Mouse (Mus musculus): ENCODE data around the gene Psma5. TPM values are rescaled to one million over a fixed set of nuclear protein-coding genes. Genes with fewer than 3 reads are reported as not detected.

Gene Psma5
- polyA plus RNA-seq, 1 experiment from 2014 or later: 259 TPM

- no peaks in the 10 kb centered on the region for H3K9me3 ChIP-seq
These were observed 27.3 kb downstream of the Psma5 start, which contains the start of gene Sort1 for GRCm38 (mm10) chr3:108283781-108284601. Gene Sort1 (plus strand): TSS chr3:108284082.

GRCm38 (mm10) chr3:108285078-108285711 lies 28.5 kb downstream of the Psma5 start:
- no peak overlapping the region for H3K27ac ChIP-seq (replicated peaks)
- no peaks in the 10 kb centered on the region for H3K9me3 ChIP-seq
- ATAC-seq (ENCODE audit: low read depth): no peak
- peak overlapping the region; percentile 70 for H3K4me2 ChIP-seq
- H3K27me3 ChIP-seq: no peaks in the 10 kb centered on the region
- peaks cover 67% of the 10 kb centered on the region for H3K4me1 ChIP-seq (replicated peaks)
- WGBS: 45% methylated on average over 4 of the region's 4 CpGs
- H3K36me3 ChIP-seq: no peaks in the 10 kb centered on the region
- peak overlapping the region; percentile 85 for H3K4me3 ChIP-seq
- peak overlapping the region; percentile 89 for H3K9ac ChIP-seq

More at GRCm38 (mm10) chr3:108283781-108284601, 27.3 kb downstream of the Psma5 start, which contains the start of gene Sort1:
- peak; percentile 98 for ATAC-seq (ENCODE audit: low read depth)
- peak within 1 kb of the TSS; percentile 70 for H3K4me2 ChIP-seq
- under 1% methylated on average over 76 of the region's 109 CpGs for WGBS
- no peaks in the 10 kb centered on the region for H3K27me3 ChIP-seq
- peak within 1 kb of the TSS; percentile 85 for H3K4me3 ChIP-seq
- peak within 1 kb of the TSS; percentile 91 for H3K27ac ChIP-seq (replicated peaks)
- peak within 1 kb of the TSS; percentile 89 for H3K9ac ChIP-seq
- H3K36me3 ChIP-seq: 0 out of 2 replicates have a peak, but pooled peaks cover 3% of the 10 kb centered on the region
- peaks cover 55% of the 10 kb centered on the region for H3K4me1 ChIP-seq (replicated peaks)

DNA sequence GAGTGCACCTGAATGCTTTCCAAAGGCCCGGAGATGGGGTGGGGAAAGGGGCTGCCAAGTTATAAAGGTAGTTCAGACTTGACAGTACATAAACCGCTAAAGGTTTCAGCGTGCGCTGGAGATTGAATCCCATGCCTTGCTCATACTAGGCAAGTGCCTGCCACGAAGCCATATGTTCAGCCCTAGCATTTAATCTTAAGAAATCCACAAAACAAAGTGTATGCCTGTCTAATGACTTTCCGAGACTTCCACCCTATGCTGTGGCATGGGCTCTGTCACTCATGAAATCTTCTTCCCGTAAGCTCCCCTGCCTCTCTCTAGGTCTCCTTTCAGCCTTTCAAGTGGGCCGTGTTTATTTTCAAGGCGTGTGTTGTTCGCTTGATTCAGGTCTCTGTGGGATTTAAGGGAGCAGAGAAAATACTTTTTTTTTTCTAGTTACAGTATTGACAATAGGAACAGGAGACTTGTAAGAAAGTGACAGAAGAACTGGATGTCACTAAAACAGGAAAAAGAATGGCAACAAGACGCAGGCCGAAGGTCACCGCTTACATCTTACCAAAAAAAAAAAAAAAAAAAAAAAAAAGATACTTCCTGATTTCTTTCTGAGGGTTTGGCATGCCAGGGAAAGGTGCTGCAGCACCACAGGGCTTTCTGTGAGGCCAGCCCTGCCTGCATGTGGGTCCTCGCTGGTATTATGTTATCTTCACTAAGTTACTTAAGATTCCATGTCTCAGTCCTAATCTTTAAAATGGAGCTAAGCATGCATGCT lies 30.1 kb downstream of the Psma5 start:
- Histone ChIP-seq H3K27me3 (no peaks in the 10 kb centered on the region), H3K4me3 (0 out of 2 replicates have a peak overlapping the region, but pooled peaks have one; percentile 5), H3K4me1 (replicated peaks) (peaks cover 81% of the 10 kb centered on the region), H3K9me3 (no peaks in the 10 kb centered on the region), H3K36me3 (no peaks in the 10 kb centered on the region), H3K9ac (peak overlapping the region; percentile 61), H3K27ac (replicated peaks) (no peak overlapping the region), H3K4me2 (peak overlapping the region; percentile 70)
- 63% methylated on average over 14 of the region's 14 CpGs for WGBS
- ATAC-seq (ENCODE audit: low read depth): no peak

GRCm38 (mm10) chr3:108287811-108288805 lies 31.4 kb downstream of the Psma5 start:
- H3K36me3 ChIP-seq: no peaks in the 10 kb centered on the region
- peak overlapping the region; percentile 61 for H3K9ac ChIP-seq
- peak overlapping the region; percentile 72 for H3K27ac ChIP-seq (replicated peaks)
- WGBS: 8% methylated on average over 17 of the region's 17 CpGs
- ATAC-seq (ENCODE audit: low read depth): no peak
- no peaks in the 10 kb centered on the region for H3K9me3 ChIP-seq
- peak overlapping the region; percentile 70 for H3K4me2 ChIP-seq
- peak overlapping the region; percentile 5 for H3K4me3 ChIP-seq
- H3K27me3 ChIP-seq: no peaks in the 10 kb centered on the region
- H3K4me1 ChIP-seq (replicated peaks): peaks cover 76% of the 10 kb centered on the region

- no peaks in the 10 kb centered on the region for H3K27me3 ChIP-seq
- H3K4me1 ChIP-seq (replicated peaks): peaks cover 80% of the 10 kb centered on the region
- peak overlapping the region; percentile 72; the same call in 1 of the 2 replicates for H3K27ac ChIP-seq (replicated peaks)
- no peak overlapping the region for H3K4me3 ChIP-seq
- no peaks in the 10 kb centered on the region for H3K9me3 ChIP-seq
- no peaks in the 10 kb centered on the region for H3K36me3 ChIP-seq
- 81% methylated on average over 13 of the region's 13 CpGs for WGBS
- no peak overlapping the region for H3K4me2 ChIP-seq
- H3K9ac ChIP-seq: no peak overlapping the region
- no peak for ATAC-seq (ENCODE audit: low read depth)
These were observed 32.8 kb downstream of the Psma5 start for GRCm38 (mm10) chr3:108289311-108290130.

DNA sequence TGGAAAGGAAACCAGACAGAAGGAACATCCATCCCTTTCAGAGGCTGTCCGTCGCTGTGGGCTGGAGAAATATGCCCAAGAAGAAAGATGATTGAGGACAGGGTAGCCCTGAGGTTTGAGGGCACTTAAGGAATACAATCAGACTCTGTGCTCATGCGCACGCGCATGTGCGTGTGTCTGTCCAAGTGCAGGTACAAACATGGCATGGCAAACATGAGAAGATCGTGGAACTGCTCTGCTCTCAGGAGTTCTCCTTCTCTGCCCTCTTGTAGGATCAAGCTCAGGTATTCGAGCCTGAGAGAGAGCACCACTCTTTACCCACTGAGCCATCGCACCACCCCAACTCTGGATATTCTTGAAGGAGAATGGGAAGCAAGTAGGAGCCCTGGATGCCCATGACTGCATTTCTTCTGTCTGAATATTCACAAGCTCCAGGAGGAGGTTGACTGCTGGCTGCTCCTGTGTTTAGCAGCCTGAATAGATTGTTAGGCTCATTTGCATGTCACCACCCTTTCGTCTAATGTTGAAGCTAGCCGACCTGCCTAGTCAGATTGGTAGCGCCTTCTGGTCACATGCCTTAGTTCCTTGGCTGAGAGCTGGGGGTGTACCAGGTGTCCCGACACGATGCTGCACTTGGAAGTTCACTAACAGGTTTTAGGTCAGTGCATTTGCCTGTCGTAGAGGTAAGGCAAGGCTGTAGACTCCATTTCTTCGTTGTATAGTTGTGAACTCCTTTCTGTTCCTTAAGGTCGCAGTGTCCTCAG lies 34.5 kb downstream of the Psma5 start:
- no peaks in the 10 kb centered on the region for H3K9me3 ChIP-seq
- no peak overlapping the region for H3K4me2 ChIP-seq
- H3K4me3 ChIP-seq: no peak overlapping the region
- WGBS: 64% methylated on average over 17 of the region's 17 CpGs
- H3K9ac ChIP-seq: no peak overlapping the region
- H3K27ac ChIP-seq (replicated peaks): no peak overlapping the region
- no peaks in the 10 kb centered on the region for H3K36me3 ChIP-seq
- ATAC-seq (ENCODE audit: low read depth): no peak
- H3K4me1 ChIP-seq (replicated peaks): peaks cover 80% of the 10 kb centered on the region
- no peaks in the 10 kb centered on the region for H3K27me3 ChIP-seq

DNA sequence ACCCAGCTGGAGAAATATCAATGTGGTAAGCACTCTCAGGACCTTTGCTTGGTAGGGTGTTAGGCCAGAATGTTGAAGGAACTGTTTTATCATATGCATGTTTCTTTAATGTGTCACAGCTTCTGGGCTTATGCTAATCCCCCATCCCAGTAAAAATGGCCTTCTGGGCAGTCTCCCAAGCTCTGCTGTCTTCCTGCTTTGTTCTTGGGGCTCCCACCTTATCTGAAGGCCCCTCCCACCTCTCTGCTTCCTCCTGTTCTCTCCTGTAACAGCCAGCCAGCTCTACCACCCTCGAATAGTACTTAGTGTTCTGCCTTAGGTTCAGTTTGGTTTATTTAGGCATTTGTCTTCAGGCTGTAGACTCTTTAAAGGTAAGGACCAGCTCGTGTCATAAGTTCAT lies 37.7 kb downstream of the Psma5 start:
- Histone ChIP-seq H3K27me3 (no peaks in the 10 kb centered on the region), H3K4me2 (no peak overlapping the region), H3K4me1 (replicated peaks) (peaks cover 80% of the 10 kb centered on the region), H3K27ac (replicated peaks) (no peak overlapping the region), H3K9ac (no peak overlapping the region), H3K9me3 (no peaks in the 10 kb centered on the region), H3K36me3 (no peaks in the 10 kb centered on the region), H3K4me3 (no peak overlapping the region)
- WGBS: 44% methylated on average over 2 of the region's 2 CpGs
- no peak for ATAC-seq (ENCODE audit: low read depth)

DNA sequence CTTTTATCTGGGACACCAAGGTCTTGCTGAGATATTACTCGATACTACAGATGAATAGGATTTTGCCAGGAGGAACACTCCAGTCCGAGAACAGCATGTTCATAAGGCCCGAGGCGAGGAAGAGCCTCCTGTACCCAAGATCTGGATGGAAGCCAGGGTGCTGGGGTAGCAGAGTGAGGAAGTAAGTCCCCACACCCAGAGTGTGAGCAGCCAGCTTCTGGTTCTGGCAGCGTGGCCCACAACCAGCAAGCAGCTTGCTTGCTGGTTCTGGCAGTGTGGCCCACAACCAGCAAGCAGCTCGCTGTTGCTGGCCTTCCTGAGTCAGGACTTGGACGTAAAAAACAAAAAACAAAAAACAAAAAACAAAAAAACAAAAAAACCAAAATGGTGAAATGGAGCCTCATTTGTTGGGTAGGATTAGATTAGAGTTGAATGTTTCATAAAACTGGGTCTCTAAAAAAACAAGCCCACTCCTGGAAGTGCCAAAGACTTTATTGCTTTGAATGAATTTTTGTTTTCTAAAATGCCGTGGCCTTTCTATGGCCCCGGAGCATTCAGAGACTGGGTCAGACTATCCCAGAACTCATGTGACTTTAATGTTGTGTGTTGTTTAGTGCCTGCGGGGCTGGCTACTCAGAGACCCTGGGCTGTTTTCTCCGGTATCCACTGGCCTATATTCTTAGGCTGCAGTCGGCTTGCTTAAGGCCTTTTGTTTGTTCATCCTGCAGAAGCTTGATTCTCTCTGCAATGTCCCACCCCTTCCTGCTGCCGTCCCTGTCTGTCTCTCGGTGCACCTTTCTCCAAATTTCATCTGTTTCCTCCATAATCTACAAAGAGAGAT lies 38.9 kb downstream of the Psma5 start:
- peak overlapping the region; percentile 47 for H3K4me2 ChIP-seq
- 28% methylated on average over 14 of the region's 14 CpGs for WGBS
- H3K4me3 ChIP-seq: peak overlapping the region; percentile 6
- H3K27me3 ChIP-seq: no peaks in the 10 kb centered on the region
- H3K9me3 ChIP-seq: no peaks in the 10 kb centered on the region
- peak overlapping the region; percentile 56 for H3K9ac ChIP-seq
- ATAC-seq (ENCODE audit: low read depth): 0 out of 2 replicates have a peak, but pooled peaks have one; percentile 16
- peaks cover 69% of the 10 kb centered on the region for H3K4me1 ChIP-seq (replicated peaks)
- H3K27ac ChIP-seq (replicated peaks): peak overlapping the region; percentile 61
- no peaks in the 10 kb centered on the region for H3K36me3 ChIP-seq

- H3K9me3 ChIP-seq: no peaks in the 10 kb centered on the region
- H3K4me1 ChIP-seq (replicated peaks): peaks cover 62% of the 10 kb centered on the region
- H3K27ac ChIP-seq (replicated peaks): peak overlapping the region; percentile 61
- H3K4me2 ChIP-seq: peak overlapping the region; percentile 47
- H3K4me3 ChIP-seq: no peak overlapping the region; the same call in 1 of the 2 replicates
- ATAC-seq (ENCODE audit: low read depth): peak; percentile 78
- no peaks in the 10 kb centered on the region for H3K36me3 ChIP-seq
- no peaks in the 10 kb centered on the region for H3K27me3 ChIP-seq
- WGBS: 17% methylated on average over 14 of the region's 14 CpGs
- peak overlapping the region; percentile 58 for H3K9ac ChIP-seq
These were observed 39.7 kb downstream of the Psma5 start for GRCm38 (mm10) chr3:108296220-108297049.
